Mouse (Mus musculus): ENCODE data around the gene Nme7.

Gene Nme7

DNA sequence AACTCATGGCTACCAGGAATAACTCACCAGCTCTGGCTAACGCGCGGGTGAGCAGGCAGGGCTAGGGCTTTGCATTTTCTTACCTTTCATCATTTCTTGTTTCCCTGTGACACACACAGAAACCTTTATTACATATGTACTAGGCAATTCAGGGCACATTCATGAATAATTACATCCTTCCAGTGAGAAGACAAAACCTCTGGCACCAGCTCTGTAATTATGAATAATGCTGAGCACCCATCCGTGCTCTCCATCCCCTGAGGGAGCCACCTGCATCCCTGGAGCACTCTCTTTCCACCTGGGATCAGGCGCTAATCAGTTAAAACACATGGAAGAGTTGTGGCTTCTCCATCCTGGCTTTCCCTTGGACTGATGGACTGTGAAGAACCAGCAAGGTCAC lies at the start of gene Nme7:
Gene Nme7 (plus strand): TSS at position 301 of the 400 bp plus-strand sequence.
- DNase-seq (ENCODE audit: low spot score) = no peak

- no peak for DNase-seq (ENCODE audit: low spot score)
These were observed 49.1 kb upstream of the Nme7 start for GRCm38 (mm10) chr1:164254836-164255235.

DNA sequence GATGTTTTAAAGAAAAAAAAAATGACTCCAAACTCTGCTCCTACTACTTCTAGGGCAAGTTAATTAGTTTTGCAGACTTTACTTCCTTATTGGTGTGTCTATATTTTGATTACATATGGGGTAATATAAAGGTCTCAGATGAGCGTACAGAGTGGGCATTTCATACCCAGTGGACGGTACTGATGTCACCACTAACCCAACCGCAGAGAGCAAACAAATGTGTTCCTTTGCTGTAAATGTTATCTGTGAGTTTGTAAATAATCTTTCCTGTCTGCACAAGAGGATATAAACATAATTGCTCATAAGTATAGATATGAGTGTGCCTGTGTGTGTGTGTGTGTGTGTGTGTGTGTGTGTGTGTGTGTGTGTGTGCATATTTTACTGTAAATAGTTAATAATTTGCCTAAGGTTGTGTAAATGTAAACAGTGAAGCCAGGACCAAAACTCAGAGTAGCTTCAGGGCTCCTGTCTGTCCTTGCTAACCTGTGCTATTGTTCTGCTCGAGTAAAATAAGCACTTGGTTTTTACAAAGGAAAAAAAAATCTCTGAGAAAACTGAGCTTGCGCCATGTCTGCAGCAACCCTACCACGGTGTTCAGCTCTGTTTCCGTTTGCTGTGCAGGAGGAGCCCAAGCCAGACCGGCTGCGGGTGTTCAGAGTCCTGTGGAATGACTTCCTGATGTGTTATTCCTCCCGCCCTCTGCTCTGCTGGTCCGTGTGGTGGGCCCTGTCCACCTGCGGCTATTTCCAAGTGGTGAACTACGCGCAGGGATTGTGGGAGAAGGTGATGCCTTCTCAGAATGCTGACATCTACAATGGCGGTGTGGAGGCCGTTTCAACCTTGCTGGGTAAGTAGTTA lies 43.5 kb upstream of the Nme7 start:
- no peak for DNase-seq (ENCODE audit: low spot score)

DNA sequence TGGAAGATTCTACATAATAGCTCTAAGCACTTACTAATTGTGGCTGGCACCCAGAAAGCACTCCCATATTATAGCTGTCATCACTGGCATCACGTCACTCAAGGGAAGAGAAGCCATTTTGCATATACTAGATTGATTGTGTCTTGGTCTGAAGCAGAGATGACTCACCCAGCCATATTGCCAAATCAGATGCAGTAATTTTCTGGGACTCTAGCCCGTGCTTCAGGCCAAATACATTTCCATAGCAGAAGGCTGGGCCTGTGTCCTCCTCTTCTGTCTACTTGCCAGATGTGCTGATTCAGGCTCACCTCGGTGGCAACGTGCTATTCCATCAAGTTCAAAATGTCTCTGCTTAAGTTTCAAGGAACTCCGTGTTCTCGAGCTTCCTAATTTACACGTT lies 42.4 kb upstream of the Nme7 start:
- DNase-seq (ENCODE audit: low spot score) = peak; percentile 46

DNA sequence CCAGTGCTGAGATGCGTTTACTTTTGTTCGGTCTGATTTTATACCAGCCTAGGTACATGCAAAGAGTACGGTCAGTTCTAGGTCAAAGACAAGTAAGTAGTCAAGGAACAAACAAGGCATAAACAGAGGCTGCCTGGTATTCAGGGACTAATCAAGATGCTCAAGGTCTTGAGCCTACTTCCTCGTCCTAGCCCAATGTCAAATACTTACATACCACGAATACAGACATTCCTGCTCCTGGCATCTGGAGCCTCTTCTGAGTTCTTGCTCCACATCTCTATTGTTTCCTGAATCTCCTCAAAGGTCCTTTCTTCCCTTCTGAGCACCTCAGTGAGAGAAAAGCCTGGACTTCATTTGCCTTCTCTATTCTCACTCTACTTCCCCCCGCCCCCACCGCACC lies 33.0 kb upstream of the Nme7 start:
- no peak for DNase-seq (ENCODE audit: low spot score)

- no peak for DNase-seq (ENCODE audit: low spot score)
These were observed 30.3 kb upstream of the Nme7 start for GRCm38 (mm10) chr1:164273659-164274058.

DNA sequence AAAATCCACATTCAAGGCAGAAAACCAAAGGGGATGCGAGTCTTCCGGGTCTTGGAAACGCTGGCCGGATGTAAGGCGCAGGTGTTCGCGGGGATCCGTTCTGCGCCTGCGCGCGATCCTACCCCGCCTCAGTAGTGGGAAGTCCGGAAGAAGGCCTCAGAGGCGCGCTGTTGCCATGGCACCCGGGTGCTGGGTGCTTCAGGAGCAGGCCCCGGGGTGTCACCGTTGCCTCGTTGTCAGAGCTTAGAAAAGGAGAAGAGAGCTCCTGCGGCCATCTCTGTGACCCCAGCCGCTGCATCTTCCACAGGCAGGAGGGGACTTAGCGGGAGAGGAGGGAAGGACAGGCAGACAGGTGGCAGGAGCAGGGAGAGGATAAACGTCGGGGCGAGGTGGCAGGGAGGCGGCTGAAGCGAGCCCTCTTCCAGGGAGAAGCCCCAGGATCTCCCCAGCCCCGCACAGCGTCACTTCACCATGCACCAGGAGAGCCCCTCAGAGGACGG lies 28.4 kb upstream of the Nme7 start, which contains the start of gene Ccdc181:
Gene Ccdc181 (plus strand): TSS at position 131 of the 500 bp plus-strand sequence.
- DNase-seq (ENCODE audit: low spot score) = peak; percentile 81

DNA sequence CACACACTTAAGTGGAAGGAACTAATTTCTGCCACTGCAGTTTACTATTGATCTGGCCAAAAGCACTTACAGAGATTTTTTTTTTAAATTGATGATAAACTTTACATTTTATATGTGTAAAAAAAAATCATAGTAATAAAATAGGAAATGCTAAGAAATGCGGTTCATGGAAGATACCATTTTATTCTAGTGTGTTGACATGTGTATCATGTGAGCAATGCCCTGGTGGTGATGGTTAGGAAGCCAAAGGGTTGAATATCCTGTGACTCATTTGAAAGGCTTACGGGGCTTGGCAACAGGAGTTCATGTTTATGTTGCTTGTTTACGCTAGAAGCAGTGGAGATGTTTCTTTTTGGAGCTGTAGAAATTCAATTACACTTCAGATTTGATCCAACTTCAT lies 27.4 kb upstream of the Nme7 start:
- DNase-seq (ENCODE audit: low spot score) = no peak

DNA sequence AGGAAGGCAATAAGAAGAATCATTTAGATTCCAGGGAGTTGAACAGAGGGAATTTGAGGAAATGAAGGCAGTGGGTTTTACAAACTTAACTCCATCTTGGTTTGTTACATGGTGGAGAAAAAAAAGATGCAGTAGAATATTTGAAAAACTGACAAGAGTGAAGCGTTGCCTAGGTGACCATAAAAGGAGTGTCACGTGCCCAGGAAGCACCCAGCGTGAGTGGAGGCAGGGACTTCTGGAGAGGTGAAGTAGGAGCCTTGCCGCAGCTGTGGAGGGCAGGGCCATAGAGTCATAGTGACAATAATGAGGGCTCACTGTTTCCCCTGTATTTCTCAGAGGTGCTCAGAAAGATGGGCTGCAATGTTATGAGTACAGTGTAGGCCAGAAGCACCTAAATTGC lies 24.6 kb upstream of the Nme7 start:
- DNase-seq (ENCODE audit: low spot score) = no peak

GRCm38 (mm10) chr1:164284007-164284406 lies 19.9 kb upstream of the Nme7 start:
- no peak for DNase-seq (ENCODE audit: low spot score)

- no peak for DNase-seq (ENCODE audit: low spot score)
These were observed 16.5 kb upstream of the Nme7 start for GRCm38 (mm10) chr1:164287406-164287805.

GRCm38 (mm10) chr1:164292040-164292439 lies 11.9 kb upstream of the Nme7 start:
- no peak for DNase-seq (ENCODE audit: low spot score)

DNA sequence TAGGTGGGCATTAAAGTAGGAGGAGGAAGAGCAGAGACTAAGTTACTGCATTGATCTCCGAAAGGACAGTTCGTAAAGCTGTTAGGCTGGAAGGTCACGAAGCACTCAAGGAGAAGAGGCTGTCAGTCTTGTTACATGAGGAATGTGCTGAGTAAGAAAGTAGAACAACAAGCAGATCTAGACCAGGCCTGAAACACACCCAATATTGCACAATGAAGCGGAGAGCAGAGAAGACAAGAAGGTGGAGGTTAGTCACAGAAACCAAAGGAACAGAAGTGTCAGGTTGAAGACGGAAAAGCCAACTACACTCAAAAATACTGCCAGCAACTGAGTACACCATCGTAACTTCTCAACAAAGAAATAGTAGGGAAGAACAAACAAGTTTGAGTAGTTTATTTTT lies 9.8 kb upstream of the Nme7 start:
- no peak for DNase-seq (ENCODE audit: low spot score)

GRCm38 (mm10) chr1:164296473-164296872 lies 7.4 kb upstream of the Nme7 start:
- DNase-seq (ENCODE audit: low spot score) = no peak

GRCm38 (mm10) chr1:164301949-164302348 lies 2.0 kb upstream of the Nme7 start:
- no peak for DNase-seq (ENCODE audit: low spot score)

- peak; percentile 94 for DNase-seq (ENCODE audit: low spot score)
These were observed 3.3 kb downstream of the Nme7 start, which contains the start of gene Blzf1 for GRCm38 (mm10) chr1:164307124-164307751. Blzf1 (minus strand) TSS chr1:164307489.

- no peak for DNase-seq (ENCODE audit: low spot score)
These were observed 4.0 kb downstream of the Nme7 start for GRCm38 (mm10) chr1:164307922-164308321.

DNA sequence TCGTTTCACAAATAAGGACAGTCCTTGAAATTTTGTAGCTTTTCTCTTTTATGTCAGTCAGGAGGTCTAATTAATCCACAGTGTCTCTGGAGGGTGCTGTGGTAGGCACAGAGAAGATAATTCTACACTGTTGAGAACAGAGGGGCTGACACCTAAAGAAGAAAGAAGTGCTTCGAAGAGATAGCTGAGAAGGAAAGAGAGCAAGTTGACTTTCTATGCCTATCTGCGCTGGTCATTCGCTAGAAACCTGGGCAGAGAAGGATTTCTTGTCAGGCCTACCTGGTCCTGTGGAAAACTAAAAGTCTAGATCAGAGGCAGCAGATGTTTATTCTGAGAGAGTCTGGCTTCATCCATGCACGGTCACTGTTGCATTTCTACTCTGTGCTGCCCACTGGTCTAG lies 10.2 kb downstream of the Nme7 start:
- DNase-seq (ENCODE audit: low spot score) = no peak

DNA sequence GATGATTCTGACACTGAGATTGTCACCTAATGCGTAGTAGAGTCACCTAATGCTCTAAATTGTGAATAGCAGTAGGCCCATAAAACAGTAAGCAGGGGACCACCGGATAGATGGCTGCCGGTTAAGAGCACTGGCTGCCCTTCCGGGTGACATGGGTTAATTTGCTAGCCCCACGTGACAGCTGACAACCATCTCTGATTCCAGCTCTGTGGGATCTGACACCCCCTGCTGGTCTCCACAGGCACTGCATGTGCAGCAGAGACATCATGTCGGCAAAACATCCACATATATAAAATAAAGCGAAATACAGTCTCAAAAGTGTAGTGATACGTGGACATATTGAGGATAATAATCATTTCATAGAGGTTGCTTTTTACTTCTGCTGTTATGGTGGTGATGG lies 11.3 kb downstream of the Nme7 start:
- DNase-seq (ENCODE audit: low spot score) = no peak

GRCm38 (mm10) chr1:164316697-164317096 lies 12.8 kb downstream of the Nme7 start:
- peak; percentile 80 for DNase-seq (ENCODE audit: low spot score)

DNA sequence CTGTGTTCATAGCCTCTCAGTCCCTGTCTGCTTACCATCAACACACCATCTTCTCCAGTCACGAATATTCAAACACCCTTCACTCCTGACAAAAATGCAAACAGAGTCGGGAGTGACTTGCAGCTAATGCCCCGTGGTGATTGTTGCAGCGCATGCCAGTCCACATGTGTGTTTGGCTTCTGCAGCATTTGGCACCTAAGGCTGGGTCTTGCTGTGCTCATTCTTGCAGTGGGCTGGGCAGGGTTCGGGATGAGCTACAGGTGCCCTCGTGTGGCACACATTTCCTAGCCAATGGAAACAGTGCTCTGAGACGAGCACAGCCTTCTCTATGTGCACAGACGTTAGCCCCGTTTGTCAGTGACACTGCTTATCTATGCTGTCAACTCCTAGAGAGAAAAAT lies 13.3 kb downstream of the Nme7 start:
- no peak for DNase-seq (ENCODE audit: low spot score)

DNA sequence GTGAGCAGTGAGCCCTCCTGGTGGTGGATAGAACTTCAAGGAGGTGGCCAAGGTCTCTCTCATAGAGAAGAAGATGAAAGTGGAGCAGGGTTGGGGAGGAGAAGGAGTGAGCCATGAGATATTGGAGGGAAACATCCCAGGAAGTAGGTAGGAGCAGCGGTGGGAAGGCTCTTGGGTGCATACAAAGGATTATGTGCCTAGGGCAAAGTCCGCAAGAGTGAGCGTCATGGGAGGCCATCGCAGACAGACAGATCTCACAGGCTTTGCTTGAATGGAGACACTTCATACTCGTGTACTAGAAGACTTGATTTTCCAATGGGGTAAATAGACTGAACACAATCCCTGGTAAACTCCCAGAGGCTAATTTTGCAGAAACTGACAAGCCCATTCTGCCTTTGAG lies 14.6 kb downstream of the Nme7 start:
- no peak for DNase-seq (ENCODE audit: low spot score)

- DNase-seq (ENCODE audit: low spot score) = no peak
These were observed 15.7 kb downstream of the Nme7 start for GRCm38 (mm10) chr1:164319542-164320140.
